Comparison of ENCODE assay signal across 9 mouse cellular contexts in the genomic region with DNA sequence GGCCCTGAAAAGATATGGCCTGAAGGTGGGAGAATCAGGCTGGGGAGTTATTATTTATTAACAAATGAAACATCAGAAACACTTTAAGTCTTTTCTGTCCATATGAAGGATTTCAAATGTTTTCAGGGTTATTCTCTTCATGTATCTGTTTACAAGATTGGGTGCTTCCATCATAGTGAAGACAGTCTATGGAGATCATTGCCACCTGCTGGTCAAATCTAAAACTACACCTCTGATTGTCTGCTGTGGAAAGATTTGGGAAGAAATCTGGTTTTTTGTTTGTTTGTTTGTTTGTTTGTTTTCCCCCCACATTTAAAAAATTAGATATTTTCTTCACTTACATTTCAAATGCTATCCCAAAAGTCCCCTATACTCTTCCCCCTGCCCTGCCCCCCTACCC. TPM values are rescaled to one million over a fixed set of nuclear protein-coding genes. Genes with fewer than 3 reads are reported as not detected.
DNase-seq lines count a peak whose midpoint lies in the region; ATAC-seq lines count a peak whose summit lies in the region.
"Had no signal": no experiment of that assay in that cellular context is flagged by ENCODE, and none has a peak within 500 bp of the region (broad histone marks: within the 10 kb centered on the region; RNA-seq: fewer than 3 reads in every experiment).

No protein-coding gene starts in this region.

- H3K27me3 ChIP-seq in hindbrain, embryonic 11.5 days (ENCODE audit: control insufficient read depth, insufficient read depth, low read length) = no peaks in the 10 kb centered on the region
- H3K27me3 ChIP-seq in hindbrain, embryonic 16.5 days (replicated peaks; ENCODE audit: control insufficient read depth, insufficient read depth, low read length) = no peaks in the 10 kb centered on the region

- DNase-seq in hindbrain, embryonic 11.5 days (ENCODE audit: low spot score) = peak; percentile 61
- peak; percentile 18 for DNase-seq in urinary bladder, postnatal 25 days (ENCODE audit: low spot score)
- no peak for DNase-seq in urinary bladder, postnatal 36 days (ENCODE audit: low spot score in 2 of 2)
- DNase-seq in cerebellum, postnatal 25 days = peak; percentile 10 to 58
- DNase-seq in layer of hippocampus, postnatal 10 days (ENCODE audit: low spot score in 2 of 2) = peak; percentile 29 to 49
- peak; percentile 20 to 46 for DNase-seq in right cerebral cortex, postnatal 10 days (ENCODE audit: low spot score in 2 of 2)
- no peak for DNase-seq in urinary bladder, postnatal 10 days (ENCODE audit: low spot score)

- no peak overlapping the region for H3K4me3 ChIP-seq in hindbrain, embryonic 11.5 days (ENCODE audit: low read depth, low read length)
- no peak overlapping the region for H3K4me3 ChIP-seq in hindbrain, embryonic 16.5 days (ENCODE audit: low read length)

- no peak overlapping the region for H3K27ac ChIP-seq in hindbrain, embryonic 11.5 days (ENCODE audit: low read depth, low read length)
- H3K27ac ChIP-seq in hindbrain, embryonic 16.5 days (ENCODE audit: low read depth, low read length) = no peak overlapping the region

- no peaks in the 10 kb centered on the region for H3K4me1 ChIP-seq in hindbrain, embryonic 11.5 days (replicated peaks; ENCODE audit: control insufficient read depth, insufficient read depth, low read length)
- no peaks in the 10 kb centered on the region for H3K4me1 ChIP-seq in hindbrain, embryonic 16.5 days (ENCODE audit: control insufficient read depth, insufficient read depth, low read depth, low read length)

- no peaks in the 10 kb centered on the region for H3K9me3 ChIP-seq in hindbrain, embryonic 11.5 days (ENCODE audit: control insufficient read depth, low read length)
- H3K9me3 ChIP-seq in hindbrain, embryonic 16.5 days (ENCODE audit: control insufficient read depth, low read length) = no peaks in the 10 kb centered on the region

- no peak overlapping the region for H3K4me2 ChIP-seq in hindbrain, embryonic 11.5 days (replicated peaks; ENCODE audit: low read depth, low read length)
- no peak overlapping the region for H3K4me2 ChIP-seq in hindbrain, embryonic 16.5 days (ENCODE audit: low read length)

- H3K9ac ChIP-seq in hindbrain, embryonic 11.5 days (ENCODE audit: low read depth, low read length) = no peak overlapping the region
- H3K9ac ChIP-seq in hindbrain, embryonic 16.5 days (ENCODE audit: low read depth, low read length) = no peak overlapping the region

- no peak for ATAC-seq in hindbrain, embryonic 11.5 days (ENCODE audit: low FRiP score)
- no peak for ATAC-seq in hindbrain, embryonic 16.5 days

- no peaks in the 10 kb centered on the region for H3K36me3 ChIP-seq in hindbrain, embryonic 11.5 days (ENCODE audit: control insufficient read depth, insufficient read depth, low read length)
- H3K36me3 ChIP-seq in hindbrain, embryonic 16.5 days (ENCODE audit: control insufficient read depth, insufficient read depth, low read length) = no peaks in the 10 kb centered on the region

RNA-seq across cellular contexts. Expression of a gene that starts 39.5 kb away (rescaled TPM):
- 0.43 and 0.74 TPM in 2 replicates for polyA plus RNA-seq in hindbrain, embryonic 11.5 days (2014; fragmentation: Nextera tagmentation; extraction: Ambion mirVana)
- 0.19 and 0.42 TPM in 2 replicates for polyA plus RNA-seq in hindbrain, embryonic 16.5 days (2015; fragmentation: Nextera tagmentation; extraction: Ambion mirVana)
- total RNA-seq in layer of hippocampus, postnatal 10 days (2021) = not detected
- total RNA-seq: layer of hippocampus, adult 18-20 months had no signal

Comparison
In these comparisons a context has a peak if more than half of its experiments do, and no peak if none do; other contexts are left out.
1. DNase-seq: peak in hindbrain, embryonic 11.5 days (single experiment), urinary bladder, postnatal 25 days (single experiment), cerebellum, postnatal 25 days (2 of 2), layer of hippocampus, postnatal 10 days (2 of 2) and right cerebral cortex, postnatal 10 days (2 of 2); none in urinary bladder, postnatal 36 days (0 of 2) and urinary bladder, postnatal 10 days (single experiment).